Mouse (Mus musculus) common myeloid progenitor, adult 5-6 weeks (primary cell): ENCODE results near the gene Gli2. TPM values are rescaled to one million over a fixed set of nuclear protein-coding genes. Genes with fewer than 3 reads are reported as not detected.

Experiments
- ATAC-seq: replicated peaks from 2 replicates; pipeline ENCODE4 v1.8.0; 2016; ENCODE audit warnings: low read depth, mild to moderate bottlenecking, moderate TSS enrichment, inconsistent platforms; ENCODE audit not compliant: poor library complexity, severe bottlenecking
- total RNA-seq: library from RNA; stranded (forward); fragments of 200-1000, 187-1606 nt; gene quantifications from 2 replicates; pipeline ENCODE4 v1.2.3, GENCODE M21; 2017

Gene Gli2
- total RNA-seq, 1 experiment from 2014 or later: not detected

DNA sequence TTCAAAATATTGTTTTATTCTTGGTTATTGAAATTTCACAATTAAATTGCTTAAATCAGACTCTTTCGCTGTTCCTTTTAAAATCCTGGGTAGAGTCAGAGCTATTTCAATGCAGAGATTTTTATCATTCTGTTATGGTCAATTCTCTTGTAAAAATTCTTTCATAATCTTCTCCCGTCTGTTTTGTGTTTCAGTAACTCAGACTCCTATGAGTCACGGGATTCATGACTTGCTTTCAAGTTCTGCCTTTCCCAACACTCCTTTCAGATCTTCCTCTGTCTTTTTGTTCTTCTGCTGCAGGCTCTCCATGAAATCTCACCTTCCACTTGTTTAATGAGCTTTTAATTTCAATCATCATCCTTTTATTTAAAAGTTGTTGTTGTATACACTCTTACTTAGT is 100.4 kb downstream of the Gli2 start:
- ATAC-seq: no peak

DNA sequence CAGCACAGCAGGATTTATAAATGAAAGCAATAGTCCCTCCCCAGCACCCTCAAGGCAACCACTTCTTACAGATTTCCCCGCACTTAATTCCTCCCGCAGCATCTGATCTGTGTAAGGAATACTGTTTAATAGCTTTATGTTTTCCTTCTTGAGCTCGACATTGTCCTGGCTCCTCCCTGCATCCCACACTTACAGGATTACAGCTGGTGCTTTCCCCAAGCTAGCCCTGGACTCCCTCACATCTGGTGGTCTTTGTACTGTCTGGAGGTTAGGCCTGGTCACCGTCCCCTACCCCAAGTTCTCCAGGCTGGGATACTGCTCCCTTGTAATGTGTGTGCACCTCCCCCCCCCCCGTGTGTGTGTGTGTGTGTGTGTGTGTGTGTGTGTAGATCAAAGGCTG is 101.1 kb downstream of the Gli2 start:
- no peak for ATAC-seq

DNA sequence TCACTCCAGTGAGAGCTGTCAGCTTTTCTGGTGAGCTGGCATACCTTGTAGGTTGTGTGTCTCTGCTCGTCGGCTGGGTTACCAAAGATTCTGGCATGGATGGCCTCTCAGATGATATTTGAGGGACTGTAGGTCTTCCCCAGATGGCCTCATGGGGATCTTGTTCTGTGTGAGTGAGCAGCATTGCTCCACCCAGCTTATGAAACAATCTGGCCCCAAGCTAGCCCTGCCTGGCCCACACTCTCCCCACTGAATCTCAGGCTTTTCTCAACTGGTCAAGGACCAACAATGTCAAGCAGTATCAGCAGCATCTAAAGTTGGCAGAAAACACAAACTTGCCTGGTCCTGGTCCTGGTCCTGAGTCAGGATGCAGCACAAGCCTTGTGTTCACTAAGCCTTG is 105.0 kb downstream of the Gli2 start:
- ATAC-seq: no peak

DNA sequence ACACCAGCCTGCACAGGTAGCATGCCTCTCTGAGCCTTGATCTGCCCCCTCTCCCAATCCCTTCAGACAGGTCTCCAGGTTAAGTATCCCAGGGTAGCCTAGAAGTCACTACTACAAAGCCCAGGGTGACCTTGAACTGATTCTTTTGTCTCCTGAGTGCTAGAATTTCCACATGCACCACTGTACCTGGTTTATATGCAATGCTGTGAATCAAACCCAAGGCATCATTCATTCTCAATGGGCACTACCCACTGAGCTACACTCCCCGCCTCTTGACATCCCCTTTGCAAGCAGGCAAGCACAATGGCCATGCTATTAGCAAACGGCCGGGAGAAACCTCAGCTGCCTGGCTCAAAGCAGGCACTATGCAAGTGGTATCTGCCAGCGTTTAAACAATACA is 106.2 kb downstream of the Gli2 start:
- ATAC-seq: no peak

DNA sequence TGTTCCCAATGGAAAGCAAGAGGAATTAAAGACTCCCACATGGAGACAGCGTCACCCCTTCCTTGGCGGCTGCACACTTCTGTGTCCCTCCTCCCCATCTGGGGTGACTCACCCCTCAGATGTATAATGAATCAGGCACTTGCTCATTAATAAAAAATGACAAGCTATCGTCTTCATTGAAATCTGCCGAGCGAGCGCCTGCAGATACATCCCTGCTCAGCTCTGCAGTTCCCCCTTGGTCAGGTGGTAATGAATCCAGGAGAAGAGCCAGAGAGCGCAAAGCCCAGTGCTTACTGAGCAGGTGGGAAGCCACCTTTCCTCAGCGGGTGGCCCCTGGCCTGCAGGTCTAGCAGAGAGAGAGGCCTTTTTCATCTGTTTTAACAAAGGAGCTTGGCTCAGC is 112.1 kb downstream of the Gli2 start:
- ATAC-seq: no peak

DNA sequence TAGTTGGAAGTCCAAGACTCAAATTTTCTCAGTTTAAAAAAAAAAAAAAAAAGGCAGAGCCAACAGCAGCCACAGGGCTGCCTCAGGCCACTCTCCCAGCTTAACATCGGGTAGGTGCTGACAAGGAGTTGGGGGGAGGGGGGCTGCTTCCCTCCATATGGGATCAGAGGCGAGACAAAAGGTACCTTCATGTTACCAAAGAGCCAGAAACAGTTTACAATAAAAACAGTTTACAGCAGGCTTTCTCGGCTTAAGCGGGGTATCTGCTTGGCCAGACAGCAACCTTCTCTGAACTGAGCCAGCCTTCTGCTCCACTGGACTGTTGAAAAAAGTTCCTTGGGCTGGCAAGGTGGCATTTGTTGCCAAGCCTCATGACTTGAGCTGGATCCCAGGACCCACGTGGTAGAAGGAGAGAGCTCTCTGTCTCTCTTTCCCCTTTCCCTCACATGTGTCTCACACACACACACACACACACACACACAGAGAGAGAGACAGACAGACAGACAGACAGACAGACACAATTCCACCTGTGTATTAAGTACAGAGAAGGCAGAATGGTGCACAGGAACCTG is 113.1 kb downstream of the Gli2 start:
- ATAC-seq: no peak

DNA sequence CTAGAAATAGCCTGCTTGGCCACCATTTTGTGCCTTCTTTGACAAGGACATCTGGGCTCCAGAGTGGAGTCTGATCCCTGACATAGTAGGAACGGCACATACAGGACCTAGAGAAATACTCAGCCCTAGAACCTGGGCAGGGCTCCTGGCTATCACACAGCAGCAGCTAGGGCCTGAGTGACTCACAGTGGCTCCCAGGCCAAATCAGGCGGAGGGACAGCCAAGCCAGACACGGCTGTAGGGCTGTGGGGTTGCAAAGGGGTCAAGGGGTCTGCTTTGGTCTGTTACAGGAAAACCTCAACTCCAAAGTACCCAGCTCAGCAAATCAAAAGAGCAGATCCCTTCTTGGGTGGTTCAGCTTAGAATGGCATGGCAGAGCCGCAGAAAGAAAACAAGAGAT is 115.2 kb downstream of the Gli2 start:
- no peak for ATAC-seq

DNA sequence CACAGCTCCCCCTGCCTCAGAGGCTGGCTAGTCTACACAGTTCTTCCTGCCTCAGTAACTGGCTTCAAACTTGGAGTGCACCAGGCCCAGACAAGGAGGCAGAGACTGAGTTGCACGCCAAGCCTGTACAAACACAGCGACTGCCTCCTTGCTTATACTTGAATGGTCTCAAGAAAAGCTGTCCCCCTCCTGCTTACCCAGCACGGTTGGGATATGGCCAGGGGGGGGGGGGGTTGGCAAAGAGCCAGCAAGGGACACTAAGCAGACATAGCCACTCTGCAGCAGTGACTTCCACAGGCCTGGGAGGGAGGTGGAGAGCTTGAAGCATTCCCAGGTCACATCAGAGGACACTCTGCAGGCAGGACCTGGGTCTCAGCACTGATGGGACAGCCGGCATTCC is 117.3 kb downstream of the Gli2 start:
- no peak for ATAC-seq

DNA sequence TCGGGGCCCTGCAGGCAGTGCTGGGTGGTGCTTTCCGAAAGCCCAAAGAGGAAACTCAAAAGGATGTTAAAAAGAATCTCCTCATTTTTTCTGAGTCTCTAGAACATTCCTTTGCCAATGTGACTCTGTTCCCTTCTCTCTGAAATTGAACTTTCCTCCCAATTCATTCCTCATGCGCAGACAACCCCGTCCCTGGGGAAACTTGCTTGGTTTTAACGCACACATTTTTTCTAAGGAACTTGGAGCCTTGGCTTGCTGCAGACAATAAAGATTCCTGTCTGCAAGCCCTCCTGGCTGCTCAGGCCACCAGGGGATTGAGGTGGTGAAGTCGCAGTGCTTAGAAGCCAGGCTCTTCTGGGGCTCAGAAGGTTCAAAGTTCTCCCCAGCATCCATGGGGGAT is 117.9 kb downstream of the Gli2 start:
- ATAC-seq: no peak

DNA sequence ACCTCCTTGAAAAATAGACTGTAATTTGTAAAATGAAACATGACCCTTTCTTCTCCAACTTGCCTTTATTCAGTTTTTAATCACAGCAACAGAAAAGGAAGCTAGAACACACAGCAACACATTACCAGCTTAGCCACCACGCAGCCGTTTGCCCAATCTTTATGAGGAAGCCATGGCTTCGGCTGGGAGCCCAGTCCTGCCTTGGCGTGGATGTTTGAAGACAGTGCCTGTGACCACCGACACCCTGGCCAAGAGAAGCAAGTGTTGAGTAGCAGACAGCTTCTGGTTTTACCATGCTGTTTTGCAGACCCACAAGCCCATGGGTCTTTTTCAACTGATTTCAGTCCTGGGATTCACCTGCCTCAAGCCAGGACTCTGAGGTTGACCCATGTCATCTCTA is 121.3 kb downstream of the Gli2 start:
- ATAC-seq: no peak

DNA sequence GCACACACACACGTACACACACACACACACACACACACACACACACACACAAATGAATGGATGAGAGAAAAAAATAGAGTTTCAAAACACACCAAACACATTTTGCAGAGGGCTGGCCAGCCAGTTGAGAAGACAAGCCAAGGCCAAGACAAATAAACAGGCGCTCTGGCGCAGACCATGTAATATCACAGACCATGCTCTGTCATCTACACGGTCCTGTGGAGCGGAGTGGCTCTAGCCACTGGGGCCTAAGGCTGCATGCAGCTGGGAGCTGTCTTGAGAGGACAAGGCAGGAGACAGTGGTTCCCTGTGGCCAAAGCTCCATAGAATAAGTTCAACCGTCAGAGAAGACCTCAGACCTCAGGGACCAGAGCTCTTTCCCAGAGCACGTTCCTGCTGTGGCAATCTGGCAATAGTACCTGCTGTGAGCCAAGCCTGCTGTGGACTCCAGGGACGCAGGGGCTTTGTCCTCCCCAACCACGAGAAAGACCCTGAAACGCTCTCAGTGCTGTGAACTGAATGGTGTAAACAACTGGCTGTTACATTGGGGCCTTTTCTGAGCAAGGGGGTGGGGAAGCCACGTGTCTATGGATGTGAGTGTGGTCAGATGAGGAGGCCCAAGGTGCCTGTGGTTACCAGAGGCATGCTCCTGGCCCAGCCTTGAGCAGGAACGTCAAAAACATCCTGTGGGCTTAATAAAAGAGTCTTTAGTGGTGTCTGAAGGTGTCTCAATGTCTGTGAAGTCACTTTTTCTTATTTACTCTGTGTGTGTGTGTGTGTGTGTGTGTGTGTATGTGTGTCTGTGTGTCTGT is 125.7 kb downstream of the Gli2 start:
- ATAC-seq: no peak

DNA sequence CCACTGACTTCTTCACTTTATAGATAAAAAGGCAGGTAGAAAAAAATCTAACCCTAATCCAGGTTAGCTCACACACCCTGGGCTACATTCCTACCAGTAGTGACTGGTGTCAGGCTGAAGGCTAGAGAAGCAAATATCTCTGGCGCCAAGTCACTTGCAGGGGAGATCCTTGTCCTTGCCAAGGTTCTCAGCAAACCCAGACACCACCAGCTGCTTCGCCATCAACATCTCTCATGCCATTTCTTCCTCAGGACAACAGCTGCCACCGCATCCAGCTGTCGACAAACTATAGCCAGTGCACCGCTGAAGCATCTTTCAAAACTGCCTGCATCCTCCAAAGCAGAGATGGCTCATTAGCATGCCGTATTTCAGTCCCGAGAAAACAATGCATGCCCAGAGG is 126.9 kb downstream of the Gli2 start:
- no peak for ATAC-seq

DNA sequence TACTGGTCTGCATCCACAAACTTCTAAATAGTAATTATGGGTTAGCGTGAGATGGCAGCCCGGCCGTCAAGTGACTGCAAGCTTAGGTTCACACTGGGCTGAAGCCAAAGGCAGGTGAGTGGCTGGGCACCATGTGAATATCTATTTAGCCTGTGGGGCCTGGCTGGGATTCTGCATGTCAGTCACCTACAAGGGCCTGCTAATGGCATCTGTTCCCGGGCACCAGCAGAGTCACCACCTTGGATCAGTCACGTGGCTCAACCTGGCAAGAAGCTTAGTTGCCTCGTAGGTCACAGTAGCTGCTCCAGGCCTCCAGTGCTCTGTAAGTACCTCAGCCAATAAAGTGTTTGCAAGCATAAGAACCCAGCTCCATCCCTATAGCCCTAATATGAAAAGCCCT is 131.2 kb downstream of the Gli2 start:
- no peak for ATAC-seq

DNA sequence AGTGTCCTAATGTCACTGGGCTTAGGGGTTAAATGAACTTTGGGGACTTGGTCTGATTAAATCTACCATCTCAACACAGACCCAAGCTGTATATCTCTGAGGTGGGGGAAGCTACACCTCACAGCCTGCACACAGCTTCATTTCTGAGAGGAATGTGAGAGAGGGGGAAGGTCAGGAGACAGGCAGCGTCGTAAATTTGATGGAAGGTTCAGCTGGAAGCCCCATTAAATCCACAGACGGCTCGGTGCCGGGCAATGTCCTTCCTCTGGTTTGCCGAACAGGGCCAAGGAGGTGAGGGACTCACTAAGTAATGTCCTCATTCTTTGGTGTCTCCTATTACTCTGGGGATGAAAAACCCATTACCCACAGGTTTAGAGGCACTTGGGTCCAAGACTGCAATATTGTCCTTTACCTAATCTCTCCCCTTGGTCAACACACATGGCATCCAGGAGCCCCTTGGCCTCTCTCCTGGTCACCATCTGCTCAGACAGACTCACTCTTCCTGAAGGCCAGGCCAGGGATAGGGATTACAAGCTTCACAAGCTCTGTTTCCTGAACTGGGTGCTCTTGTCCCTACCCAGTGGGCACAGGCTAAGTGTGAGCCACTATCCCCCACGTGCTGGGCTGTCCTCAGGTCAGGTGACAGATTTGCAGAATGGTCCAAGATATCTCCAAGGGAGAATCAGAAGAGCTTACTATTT is 135.7 kb downstream of the Gli2 start:
- no peak for ATAC-seq

DNA sequence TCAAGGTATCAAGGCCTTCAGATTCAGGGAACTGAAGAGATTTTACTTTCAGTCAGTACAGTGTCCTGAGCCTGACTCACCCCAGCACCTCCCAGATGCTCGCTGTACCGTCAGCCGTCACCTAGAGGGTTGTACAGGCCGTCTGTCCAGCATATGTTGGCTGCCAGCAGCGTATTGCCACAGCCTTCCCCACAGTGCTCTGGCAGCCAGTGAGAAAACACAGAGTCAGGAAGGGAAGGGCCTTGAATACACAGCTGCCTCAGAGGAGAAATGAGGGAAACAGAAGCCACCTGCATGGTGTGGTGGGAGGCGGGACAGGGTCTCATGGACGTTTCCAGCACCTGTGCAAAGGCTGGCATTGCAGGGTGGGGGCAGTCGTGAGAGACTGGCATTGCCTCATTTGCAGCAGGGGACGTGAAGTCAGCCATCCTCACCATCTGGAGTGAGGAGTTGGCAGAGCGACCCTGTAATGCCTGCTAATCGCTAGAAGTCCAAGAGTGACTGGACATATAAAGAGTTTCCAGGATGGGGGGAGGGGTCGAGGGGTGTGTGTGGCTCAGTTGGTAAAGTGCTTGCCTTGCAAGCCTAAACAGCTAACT is 136.8 kb downstream of the Gli2 start:
- ATAC-seq: no peak

DNA sequence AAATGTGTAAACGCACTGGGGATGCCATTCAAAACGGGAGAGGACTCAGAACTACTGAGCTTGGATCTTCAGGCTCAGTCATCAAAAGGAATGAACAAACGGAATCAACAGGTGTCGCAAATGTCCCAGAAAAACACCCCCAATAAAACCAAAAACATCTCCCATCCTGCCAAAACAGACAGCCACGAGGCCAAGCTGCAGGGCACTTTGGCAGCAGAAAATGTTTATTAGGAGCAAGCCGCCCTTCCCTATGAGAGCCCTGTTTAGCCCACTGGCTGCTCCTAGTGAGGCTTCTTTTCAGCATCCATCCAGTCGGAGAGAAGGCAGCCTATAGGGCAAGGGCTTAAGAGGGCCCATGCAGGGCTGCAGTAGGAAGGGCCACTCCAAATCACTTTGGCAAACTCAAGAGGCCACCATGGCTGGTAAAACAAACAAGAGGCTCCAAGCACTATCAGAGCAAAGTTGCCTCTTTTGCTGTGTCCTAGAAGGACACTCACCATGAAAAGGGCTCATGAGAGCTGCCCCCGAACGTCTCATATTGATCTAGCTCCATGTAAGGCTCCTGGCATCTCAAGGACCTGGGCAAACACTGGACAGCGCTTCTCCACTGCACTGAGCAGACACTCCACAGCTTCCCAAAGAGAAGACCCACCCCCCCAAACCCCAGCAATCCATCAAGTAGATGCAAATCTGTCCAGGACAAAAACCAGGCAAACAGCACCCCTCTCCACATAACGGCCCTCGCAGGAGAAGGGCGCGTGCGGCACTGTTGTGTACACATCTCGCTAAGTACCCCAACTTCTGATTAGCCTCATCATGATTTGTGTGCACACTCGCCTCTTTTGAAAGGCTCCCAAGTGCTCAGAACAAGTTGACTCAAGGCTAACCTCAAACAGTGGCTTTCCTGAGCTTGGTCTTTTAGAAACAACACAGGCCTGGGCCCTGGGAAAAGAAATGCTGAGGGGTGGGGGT is 139.7 kb downstream of the Gli2 start:
- ATAC-seq: no peak

DNA sequence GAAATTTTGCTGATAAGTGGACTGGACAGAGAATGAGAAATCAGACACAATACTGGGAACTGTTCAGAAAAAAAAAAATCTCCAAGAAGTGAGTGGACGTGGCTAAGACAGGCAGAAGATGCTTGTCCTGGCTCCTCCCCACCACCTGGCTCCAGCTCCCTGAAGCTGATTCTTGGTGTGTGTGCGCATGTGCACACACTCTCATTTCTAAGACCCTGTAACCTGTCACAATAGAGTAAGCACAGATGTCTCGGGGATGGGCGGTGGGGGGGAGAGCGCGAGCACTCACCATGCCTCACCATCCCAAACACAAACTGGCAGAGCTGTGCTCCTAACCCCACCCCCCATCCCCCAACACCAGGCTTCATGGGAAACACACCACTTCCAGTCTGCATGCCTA is 140.5 kb downstream of the Gli2 start:
- ATAC-seq: no peak

DNA sequence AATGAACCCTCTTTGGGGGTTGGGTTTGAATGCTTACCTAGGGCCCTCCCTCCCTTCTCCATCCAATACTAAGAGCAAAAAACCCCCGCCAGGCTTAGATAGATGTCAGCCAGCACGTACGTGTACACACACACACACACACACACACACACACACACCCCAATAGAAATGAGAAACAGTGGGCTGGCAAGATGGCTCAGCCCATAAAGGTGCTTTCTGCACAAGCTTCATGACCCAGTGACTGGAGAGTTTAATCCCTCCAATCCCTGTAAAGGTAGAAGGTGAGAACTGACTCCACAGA is 142.0 kb downstream of the Gli2 start:
- ATAC-seq: no peak

DNA sequence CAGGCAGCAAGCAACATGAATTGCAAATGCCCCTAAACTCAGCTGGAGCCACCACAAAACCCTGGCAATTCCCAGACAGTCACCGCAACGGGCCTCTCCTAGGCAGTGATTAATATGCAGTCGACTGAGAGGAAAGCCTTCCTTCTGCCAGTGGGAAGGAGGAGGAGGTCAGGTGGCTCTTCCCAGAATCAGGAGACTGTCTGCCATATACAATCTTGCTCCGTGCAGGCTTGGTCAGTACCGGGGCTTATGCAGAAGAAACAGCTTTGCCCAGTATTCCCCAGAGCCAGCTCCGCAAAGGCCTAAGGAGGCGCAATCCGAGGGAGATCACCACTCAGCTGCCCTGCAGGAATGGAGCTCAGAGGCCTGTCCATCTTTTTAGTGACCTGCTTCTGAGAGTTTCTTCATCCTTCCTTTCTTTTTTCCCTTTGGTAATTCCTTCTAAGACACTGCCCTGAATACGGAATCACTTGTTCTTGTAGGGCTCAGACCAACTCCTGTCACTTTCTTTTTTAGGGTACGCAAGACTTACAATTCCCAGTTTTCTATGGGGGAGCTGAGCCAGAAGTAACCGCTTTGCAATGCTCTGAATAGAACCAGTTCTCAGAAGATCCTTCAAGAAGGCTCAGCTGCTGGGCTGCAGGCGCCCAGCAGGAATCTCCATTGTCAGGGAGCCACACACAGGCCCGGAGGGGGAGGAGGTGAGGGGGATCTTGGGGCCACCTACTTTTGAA is 142.6 kb downstream of the Gli2 start:
- ATAC-seq: no peak

DNA sequence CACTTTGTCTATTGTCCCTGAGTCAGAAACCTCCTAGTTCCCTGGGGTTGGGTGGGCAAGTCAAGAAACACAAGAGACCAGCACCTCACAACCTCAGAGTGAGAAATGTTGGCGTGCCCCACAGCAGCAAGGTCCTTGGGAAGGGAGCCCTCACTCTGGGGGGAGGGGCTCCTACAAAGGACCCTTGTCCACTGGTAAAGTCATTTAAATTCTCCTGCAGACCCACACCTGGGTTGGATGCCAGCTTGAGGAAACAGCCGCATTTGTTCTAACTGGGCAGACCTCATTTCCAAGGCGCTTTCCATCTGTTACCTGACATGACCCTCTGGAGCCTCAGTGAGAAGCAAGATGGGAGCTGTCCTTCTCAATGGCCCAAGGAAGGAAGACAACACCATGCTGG is 144.4 kb downstream of the Gli2 start:
- no peak for ATAC-seq
